Mouse (Mus musculus): ENCODE measurements around the gene Ptprd. TPM values are rescaled to one million over a fixed set of nuclear protein-coding genes. Genes with fewer than 3 reads are reported as not detected.
A peak's percentile ranks its signal among the peaks of the same experiment; 100 is the strongest.

Ptprd gene
- total RNA-seq, 2 experiments from 2014 or later = 5.0 to 6.9 TPM

- H3K27ac ChIP-seq = no peak overlapping the region
- TF ChIP-seq CTCF (IDR thresholded peaks at IDR 0.05) = no peak
- no peak for DNase-seq
- intact Hi-C loops (cut with DNase I) = no loop called here
- H3K4me3 ChIP-seq = no peak overlapping the region
Measured at GRCm38 (mm10) chr4:76286016-76286415, 1925.7 kb downstream of the Ptprd start.

- TF ChIP-seq CTCF (IDR thresholded peaks at IDR 0.05) = no peak
- H3K4me3 ChIP-seq = no peak overlapping the region
Measured at GRCm38 (mm10) chr4:76282886-76283285, 1928.9 kb downstream of the Ptprd start.

GRCm38 (mm10) chr4:76262727-76263126 is 1949.0 kb downstream of the Ptprd start:
- DNase-seq = no peak
- Histone ChIP-seq H3K27ac (no peak overlapping the region), H3K4me3 (no peak overlapping the region)
- no peak for TF ChIP-seq CTCF (IDR thresholded peaks at IDR 0.05)
- intact Hi-C loops (cut with DNase I) = no loop called here

More at GRCm38 (mm10) chr4:76282886-76283285, 1928.9 kb downstream of the Ptprd start:
- intact Hi-C loops (cut with DNase I) = no loop called here
- no peak overlapping the region for H3K27ac ChIP-seq
- no peak for DNase-seq

GRCm38 (mm10) chr4:76260686-76261085 is 1951.1 kb downstream of the Ptprd start:
- Histone ChIP-seq H3K4me3 (no peak overlapping the region), H3K27ac (no peak overlapping the region)
- intact Hi-C loops (cut with DNase I) = no loop called here
- no peak for TF ChIP-seq CTCF (IDR thresholded peaks at IDR 0.05)
- no peak for DNase-seq

DNA sequence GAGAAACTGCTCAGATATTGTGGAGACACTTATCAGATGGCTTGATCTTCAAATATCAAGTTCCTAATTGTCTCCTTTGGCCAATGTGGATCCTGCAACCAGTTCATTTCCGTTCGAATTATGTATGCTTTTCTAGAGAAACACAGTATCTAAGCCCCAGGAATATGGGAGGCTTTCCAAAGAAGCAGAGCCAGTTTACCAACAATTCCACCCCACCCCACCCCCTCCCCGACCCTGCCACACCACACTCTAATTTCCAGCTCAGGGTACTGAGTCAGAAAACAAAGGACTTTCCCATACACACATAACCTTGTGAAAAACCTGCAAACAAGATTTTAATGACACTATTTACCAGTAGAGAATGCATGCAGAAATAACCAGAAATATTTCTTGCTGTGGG is 1951.5 kb downstream of the Ptprd start:
- TF ChIP-seq CTCF (IDR thresholded peaks at IDR 0.05) = no peak
- Histone ChIP-seq H3K4me3 (no peak overlapping the region), H3K27ac (peak overlapping the region; percentile 71)
- no peak for DNase-seq
- intact Hi-C loops (cut with DNase I) = no loop called here

DNA sequence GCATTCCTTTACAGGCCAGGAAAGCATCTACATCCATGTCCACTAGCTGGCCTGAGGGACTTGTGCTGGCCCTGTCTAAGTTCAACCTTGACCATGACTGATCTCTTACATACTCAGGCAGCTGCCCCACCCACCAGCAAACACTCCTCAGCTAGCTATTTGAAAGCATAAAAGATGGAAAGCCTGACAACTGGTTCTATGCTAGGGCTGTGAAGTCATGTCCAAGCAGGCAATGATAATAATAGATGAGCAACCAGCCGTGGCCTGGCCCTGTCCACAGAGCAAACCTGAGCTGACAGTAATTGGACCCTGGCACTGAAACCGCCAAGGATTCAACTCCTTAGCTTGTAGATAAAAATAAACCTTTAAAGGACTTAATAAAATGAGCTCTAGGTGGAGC is 1952.1 kb downstream of the Ptprd start:
- TF ChIP-seq CTCF (IDR thresholded peaks at IDR 0.05) = no peak
- peak; percentile 82 for DNase-seq
- peak overlapping the region; percentile 71 for H3K27ac ChIP-seq
- H3K4me3 ChIP-seq = no peak overlapping the region
- intact Hi-C loops (cut with DNase I) = no loop called here

GRCm38 (mm10) chr4:76244371-76244770 is 1967.4 kb downstream of the Ptprd start:
- intact Hi-C loops (cut with DNase I) = no loop called here
- DNase-seq = no peak
- H3K27ac ChIP-seq = no peak overlapping the region
- no peak for TF ChIP-seq CTCF (IDR thresholded peaks at IDR 0.05)
- H3K4me3 ChIP-seq = no peak overlapping the region

DNA sequence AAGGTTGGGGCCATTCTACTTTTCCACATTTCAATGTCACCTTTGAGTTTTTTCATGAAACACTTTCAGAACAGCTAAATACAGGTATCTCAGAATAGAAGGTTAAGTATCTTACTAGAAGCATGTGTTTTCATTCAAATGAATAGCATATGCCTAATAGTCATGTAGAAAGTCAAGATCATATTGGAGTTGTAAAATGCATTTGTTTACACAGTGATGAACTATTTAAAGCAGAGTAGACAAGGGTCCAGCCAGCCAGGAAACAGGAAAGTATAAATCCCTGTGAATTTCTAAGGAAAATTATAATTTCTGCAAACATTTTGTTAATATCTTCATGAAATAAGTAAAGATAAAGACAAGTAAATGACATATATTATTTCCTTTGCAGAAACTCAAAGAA is 1970.2 kb downstream of the Ptprd start:
- no peak for DNase-seq
- TF ChIP-seq CTCF (IDR thresholded peaks at IDR 0.05) = no peak
- intact Hi-C loops (cut with DNase I) = no loop called here
- Histone ChIP-seq H3K4me3 (no peak overlapping the region), H3K27ac (no peak overlapping the region)

DNA sequence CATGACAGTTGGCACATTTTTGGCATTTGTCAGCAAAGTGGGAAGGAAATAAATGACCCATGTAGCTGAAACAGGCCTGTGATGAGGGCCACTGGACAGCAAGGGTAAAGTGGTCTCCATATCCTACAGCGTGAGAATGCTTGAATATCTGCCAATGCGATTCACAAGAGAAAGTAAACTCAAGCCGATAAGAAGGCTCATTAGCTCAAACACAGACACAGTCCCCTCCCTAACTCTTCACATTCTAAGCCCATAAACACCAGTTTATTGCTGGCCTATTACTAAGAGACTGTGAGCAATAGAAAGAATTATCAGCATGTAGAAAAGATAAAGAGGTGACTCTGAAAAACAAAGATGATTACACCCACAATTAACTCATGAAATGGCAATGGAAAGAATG is 1970.6 kb downstream of the Ptprd start:
- Histone ChIP-seq H3K27ac (no peak overlapping the region), H3K4me3 (no peak overlapping the region)
- DNase-seq = no peak
- intact Hi-C loops (cut with DNase I) = no loop called here
- no peak for TF ChIP-seq CTCF (IDR thresholded peaks at IDR 0.05)

DNA sequence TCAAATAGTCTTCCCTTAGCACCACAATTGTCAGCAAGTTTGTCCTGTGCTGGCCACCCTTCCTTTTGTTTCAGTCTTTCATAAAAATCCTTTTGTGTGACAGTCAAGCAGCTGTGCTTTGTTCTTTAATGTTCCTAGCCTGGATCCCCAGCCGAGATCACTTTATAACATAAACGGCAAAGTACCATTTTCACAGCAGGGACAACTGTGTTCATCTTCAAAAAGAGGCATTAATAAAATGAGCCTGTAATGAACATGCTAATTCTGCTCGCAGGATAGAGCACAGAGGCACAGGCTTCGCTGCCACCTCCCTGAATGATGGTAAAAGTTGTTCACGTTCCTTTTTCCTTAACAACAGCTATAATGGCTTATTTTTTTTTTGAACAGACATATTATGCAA is 1972.7 kb downstream of the Ptprd start:
- intact Hi-C loops (cut with DNase I) = no loop called here
- H3K4me3 ChIP-seq = no peak overlapping the region
- DNase-seq = no peak
- no peak overlapping the region for H3K27ac ChIP-seq
- TF ChIP-seq CTCF (IDR thresholded peaks at IDR 0.05) = no peak

GRCm38 (mm10) chr4:76238577-76238976 is 1973.2 kb downstream of the Ptprd start:
- intact Hi-C loops (cut with DNase I) = no loop called here
- no peak for DNase-seq
- Histone ChIP-seq H3K4me3 (no peak overlapping the region), H3K27ac (no peak overlapping the region)
- TF ChIP-seq CTCF (IDR thresholded peaks at IDR 0.05) = no peak

DNA sequence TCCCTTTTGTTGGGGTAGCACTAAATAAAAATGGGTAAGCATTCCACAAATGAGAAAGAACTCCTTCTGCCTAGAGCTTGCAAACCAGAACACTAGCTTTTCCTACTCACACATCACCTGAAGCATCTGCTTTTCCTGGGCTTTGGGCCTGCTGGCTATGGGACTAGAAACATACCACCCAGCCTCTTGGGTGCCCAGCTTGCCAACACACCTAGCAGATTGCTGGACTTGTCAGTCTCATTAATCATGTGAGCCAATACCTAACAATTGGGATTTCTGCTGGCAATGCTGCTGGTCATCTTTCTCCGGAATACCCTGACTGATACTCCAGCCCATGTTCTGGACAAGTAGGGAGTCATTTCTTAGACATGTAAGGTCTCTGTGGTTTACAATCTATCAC is 1973.9 kb downstream of the Ptprd start:
- DNase-seq = no peak
- H3K27ac ChIP-seq = no peak overlapping the region
- intact Hi-C loops (cut with DNase I) = no loop called here
- no peak overlapping the region for H3K4me3 ChIP-seq
- no peak for TF ChIP-seq CTCF (IDR thresholded peaks at IDR 0.05)

DNA sequence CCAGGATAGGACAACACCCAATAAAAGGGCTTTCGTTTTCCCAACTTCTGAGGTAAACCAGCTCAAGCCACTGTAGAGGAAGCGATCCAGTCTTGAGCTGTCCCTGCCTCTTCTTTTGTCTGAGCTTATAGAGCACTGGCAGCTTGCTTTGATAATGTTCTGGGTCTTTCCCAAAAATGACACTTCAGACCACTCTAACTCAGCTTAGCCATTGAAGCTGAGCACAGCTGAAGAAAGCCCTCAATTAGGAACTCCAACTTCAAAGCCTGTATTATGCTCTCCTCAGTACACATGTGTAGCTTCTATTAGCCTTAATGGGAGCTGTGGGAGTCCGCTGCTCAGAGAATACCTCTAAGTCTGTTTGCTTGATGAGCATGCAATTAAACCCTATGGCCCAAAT is 1988.0 kb downstream of the Ptprd start:
- intact Hi-C loops (cut with DNase I) = no loop called here
- H3K4me3 ChIP-seq = no peak overlapping the region
- no peak for DNase-seq
- no peak overlapping the region for H3K27ac ChIP-seq
- no peak for TF ChIP-seq CTCF (IDR thresholded peaks at IDR 0.05)

DNA sequence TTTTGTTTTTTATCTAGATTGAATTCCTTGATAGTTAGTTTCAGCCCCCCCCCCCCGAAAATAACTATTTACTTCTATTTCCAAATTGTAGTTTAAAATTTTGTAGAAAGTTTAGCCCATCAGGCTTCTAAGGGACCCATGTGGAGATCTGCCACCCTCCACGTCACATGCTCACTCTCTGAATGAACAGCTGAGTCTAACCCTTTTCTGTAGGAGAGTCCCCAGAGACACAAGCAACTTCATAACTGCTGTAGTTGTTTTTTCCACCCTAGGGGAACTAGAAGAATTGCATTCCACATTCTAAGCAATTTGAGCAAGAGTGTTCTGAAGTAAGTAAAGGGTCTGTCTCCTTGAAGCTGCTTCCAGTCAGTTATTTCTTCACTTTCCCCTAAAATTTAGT is 1989.2 kb downstream of the Ptprd start:
- intact Hi-C loops (cut with DNase I) = no loop called here
- TF ChIP-seq CTCF (IDR thresholded peaks at IDR 0.05) = no peak
- DNase-seq = no peak
- Histone ChIP-seq H3K4me3 (no peak overlapping the region), H3K27ac (no peak overlapping the region)

GRCm38 (mm10) chr4:76218065-76218464 is 1993.7 kb downstream of the Ptprd start:
- H3K4me3 ChIP-seq = no peak overlapping the region
- no peak for TF ChIP-seq CTCF (IDR thresholded peaks at IDR 0.05)
- no peak overlapping the region for H3K27ac ChIP-seq
- DNase-seq = no peak
- intact Hi-C loops (cut with DNase I) = no loop called here

Data from gastrocnemius, adult 2 months (tissue).